Mouse (Mus musculus) liver, embryonic 14.5 days (tissue): ENCODE data around the gene Tmem81. TPM values are rescaled to one million over a fixed set of nuclear protein-coding genes. Genes with fewer than 3 reads are reported as not detected.

ENCODE experiments used
- ATAC-seq: fragments of 200-750 bp; cut with Nextera tagmentation; 2 replicates; pipeline ENCODE4 v1.8.0; 2017; ENCODE audit warnings: moderate number of reproducible peaks, mild to moderate bottlenecking, moderate library complexity; ENCODE audit not compliant: insufficient read depth
- DNase-seq, 3 experiments: peaks; one replicate each; pipeline ENCODE4 v3.0.0-alpha.2; 2012 to 2013; ENCODE audit warnings: low read depth in 3 of 3, low spot score in 3 of 3
- H3K27ac ChIP-seq: fragments of 300-500 bp; sonication (generic); 2 replicates; pipeline ENCODE4 v1.5.1; 2014; ENCODE audit warnings: moderate library complexity, mild to moderate bottlenecking, control low read depth, inconsistent platforms
- H3K27me3 ChIP-seq: fragments of 300-500 bp; sonication (generic); 2 replicates; pipeline ENCODE4 v1.6.1; 2014; ENCODE audit warnings: mild to moderate bottlenecking, low read length, moderate library complexity; ENCODE audit not compliant: control insufficient read depth, insufficient read depth
- H3K36me3 ChIP-seq: fragments of 300-500 bp; sonication (generic); replicated peaks from 2 replicates; pipeline ENCODE4 v1.6.1; 2014; ENCODE audit warnings: low read depth; ENCODE audit not compliant: control insufficient read depth, insufficient read depth
- H3K4me1 ChIP-seq, 2 experiments: fragments of 200-500 bp in 1 of 2; fragments of 300-500 bp in 1 of 2; sonication (generic) in 1 of 2; replicated peaks; 2 replicates each; pipeline ENCODE4 v1.6.1; 2012 to 2014; ENCODE audit warnings: antibody characterized with exemption in 1 of 2, inconsistent platforms in 1 of 2, low read length in 1 of 2; ENCODE audit not compliant: control insufficient read depth in 2 of 2, insufficient read depth in 2 of 2
- H3K4me2 ChIP-seq: fragments of 300-500 bp; sonication (generic); 2 replicates; pipeline ENCODE4 v1.6.1; 2014; ENCODE audit warnings: low read depth, mild to moderate bottlenecking, control low read depth, moderate library complexity
- H3K4me3 ChIP-seq, 2 experiments: fragments of 200-500 bp in 1 of 2; fragments of 300-500 bp in 1 of 2; sonication (generic) in 1 of 2; 2 replicates each; pipeline ENCODE4 v1.5.1; 2012 to 2014; ENCODE audit warnings: low read depth in 2 of 2, low read length in 2 of 2, mild to moderate bottlenecking in 2 of 2, control low read depth in 1 of 2, inconsistent platforms in 1 of 2, moderate library complexity in 1 of 2; ENCODE audit not compliant: insufficient read depth in 1 of 2
- H3K9ac ChIP-seq: fragments of 300-500 bp; sonication (generic); replicated peaks from 2 replicates; pipeline ENCODE4 v1.6.1; 2014; ENCODE audit warnings: mild to moderate bottlenecking, control low read depth, moderate library complexity
- H3K9me3 ChIP-seq: fragments of 300-500 bp; sonication (generic); 2 replicates; pipeline ENCODE4 v1.6.1; 2016; ENCODE audit warnings: low read length, mixed read lengths; ENCODE audit not compliant: control insufficient read depth
- CTCF ChIP-seq: IDR thresholded peaks from 2 replicates; pipeline ENCODE4 v1.5.1; 2016; ENCODE audit warnings: antibody characterized with exemption, low read depth, control low read depth
- EP300 ChIP-seq: IDR thresholded peaks from 2 replicates; pipeline ENCODE4 v1.6.1; 2016; ENCODE audit warnings: antibody characterized with exemption, low read depth
- WGBS: fragments of 180-500 bp; shearing (Covaris S2); extraction: QIAGEN DNeasy Blood & Tissue Kit; methylation state at CpG from one replicate; pipeline ENCODE4 v1.1.7; 2014; ENCODE audit not compliant: insufficient replicate concordance; 5-methylcytosine and 5-hydroxymethylcytosine counted together
- polyA plus RNA-seq, 2 experiments: library from polyadenylated mRNA; depleted of rRNA in 1 of 2; stranded (reverse) in 1 of 2; unstranded in 1 of 2; fragments of >200 nt; fragmentation: Nextera tagmentation in 1 of 2; extraction: Ambion mirVana in 1 of 2; gene quantifications; 2 replicates each; pipeline versions ENCODE4 v1.2.1 to v1.2.3; 2012 to 2014

Gene Tmem81
- polyA plus RNA-seq, 2 experiments, result 0.88 to 1.3 TPM

GRCm38 (mm10) chr1:132476928-132477691 is 28.9 kb upstream of the Tmem81 start, which contains the start of gene Rbbp5:
TSS of gene Rbbp5 (plus strand) at chr1:132477365.
- peak; percentile 66; the same call in 1 of the 2 replicates for TF ChIP-seq EP300
- TF ChIP-seq CTCF, result peak; percentile 17; the same call in 1 of the 2 replicates
- no peaks in the 10 kb centered on the region for H3K27me3 ChIP-seq

GRCm38 (mm10) chr1:132479438-132479837 is 26.6 kb upstream of the Tmem81 start:
- Histone ChIP-seq H3K4me1 (peaks cover 8 to 18% of the 10 kb centered on the region in 2 experiments), H3K9me3 (no peaks in the 10 kb centered on the region), H3K27me3 (no peaks in the 10 kb centered on the region), H3K27ac (no peak overlapping the region), H3K4me3 (no peak overlapping the region), H3K36me3 (peaks cover under 1% of the 10 kb centered on the region; the same call in 1 of the 2 replicates), H3K9ac (no peak overlapping the region), H3K4me2 (peak overlapping the region; percentile 11; the same call in 1 of the 2 replicates)
- DNase-seq (no peak), ATAC-seq (no peak)
- 80% methylated on average over 1 of the region's 1 CpGs for WGBS
- TF ChIP-seq EP300, result no peak
- no peak for TF ChIP-seq CTCF

More at GRCm38 (mm10) chr1:132476928-132477691, 28.9 kb upstream of the Tmem81 start, which contains the start of gene Rbbp5:
- ATAC-seq (peak; percentile 90), DNase-seq (peak; percentile 78 to 81 (median 78))
- WGBS, result under 1% methylated on average over 43 of the region's 43 CpGs
- H3K9ac ChIP-seq, result peak within 1 kb of the TSS; percentile 86
- peaks cover 8 to 18% of the 10 kb centered on the region in 2 experiments for H3K4me1 ChIP-seq
- H3K9me3 ChIP-seq, result no peaks in the 10 kb centered on the region
- H3K4me2 ChIP-seq, result peak within 1 kb of the TSS; percentile 69
- H3K4me3 ChIP-seq, result peak within 1 kb of the TSS; percentile 92 to 98
- no peaks in the 10 kb centered on the region for H3K36me3 ChIP-seq
- H3K27ac ChIP-seq, result peak within 1 kb of the TSS; percentile 46

GRCm38 (mm10) chr1:132481619-132482018 is 24.4 kb upstream of the Tmem81 start:
- H3K9me3 ChIP-seq, result no peaks in the 10 kb centered on the region
- no peak for TF ChIP-seq EP300
- TF ChIP-seq CTCF, result no peak
- peaks cover 3% of the 10 kb centered on the region for H3K36me3 ChIP-seq
- no peak overlapping the region for H3K4me3 ChIP-seq
- ATAC-seq (no peak), DNase-seq (no peak)
- H3K27ac ChIP-seq, result no peak overlapping the region
- H3K4me2 ChIP-seq, result no peak overlapping the region
- 63% methylated on average over 2 of the region's 2 CpGs for WGBS
- no peaks in the 10 kb centered on the region for H3K27me3 ChIP-seq
- no peak overlapping the region for H3K9ac ChIP-seq
- H3K4me1 ChIP-seq, result peaks cover 6 to 12% of the 10 kb centered on the region in 2 experiments

- Histone ChIP-seq H3K9me3 (no peaks in the 10 kb centered on the region), H3K36me3 (peaks cover 7% of the 10 kb centered on the region), H3K4me3 (no peak overlapping the region), H3K27me3 (no peaks in the 10 kb centered on the region), H3K9ac (no peak overlapping the region), H3K27ac (no peak overlapping the region), H3K4me1 (peaks cover 3 to 8% of the 10 kb centered on the region in 2 experiments), H3K4me2 (no peak overlapping the region)
- DNase-seq (no peak), ATAC-seq (no peak)
- TF ChIP-seq EP300, result no peak
- no peak for TF ChIP-seq CTCF
- WGBS, result 79% methylated on average over 3 of the region's 3 CpGs
These were observed 22.8 kb upstream of the Tmem81 start for GRCm38 (mm10) chr1:132483234-132483633.

GRCm38 (mm10) chr1:132483759-132484158 is 22.3 kb upstream of the Tmem81 start:
- Histone ChIP-seq H3K27me3 (no peaks in the 10 kb centered on the region), H3K36me3 (peaks cover 11% of the 10 kb centered on the region), H3K4me3 (no peak overlapping the region), H3K27ac (no peak overlapping the region), H3K9me3 (no peaks in the 10 kb centered on the region), H3K4me1 (peaks cover 0 to 2% of the 10 kb centered on the region in 2 experiments; a peak in 1 of 4 replicates), H3K9ac (no peak overlapping the region), H3K4me2 (no peak overlapping the region)
- TF ChIP-seq CTCF, result no peak
- ATAC-seq (no peak), DNase-seq (no peak)
- 76% methylated on average over 6 of the region's 6 CpGs for WGBS
